Mouse (Mus musculus): ENCODE results near the gene Plagl1. TPM values are rescaled to one million over a fixed set of nuclear protein-coding genes. Genes with fewer than 3 reads are reported as not detected.

Gene Plagl1
- polyA plus RNA-seq, 1 experiment from 2014 or later, result 30.8 TPM

DNA sequence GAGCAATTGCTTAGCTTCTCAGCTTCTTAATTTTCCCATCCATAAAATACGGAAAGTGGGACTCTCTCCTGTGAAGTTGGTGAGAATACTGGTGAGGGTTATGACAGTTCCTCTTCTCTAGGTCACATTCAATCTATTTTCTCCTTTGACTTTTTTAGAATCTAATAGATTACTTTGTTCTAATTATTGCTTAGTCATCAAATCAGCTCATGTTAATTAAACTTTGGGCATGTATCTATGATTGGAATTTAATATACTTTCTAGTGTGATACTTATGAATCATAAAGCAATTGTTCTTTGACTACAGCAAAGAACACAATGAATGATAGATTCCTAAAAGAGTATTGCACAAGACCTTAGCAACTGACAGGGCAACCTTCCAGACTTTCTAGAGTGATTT is 38.6 kb downstream of the Plagl1 start:
- H3K36me3 ChIP-seq, result no peaks in the 10 kb centered on the region
- no peak overlapping the region for H3K27ac ChIP-seq (replicated peaks)
- H3K9me3 ChIP-seq, result no peaks in the 10 kb centered on the region
- H3K4me3 ChIP-seq, result no peak overlapping the region
- WGBS, result 96% methylated on average over 1 of the region's 1 CpGs
- H3K9ac ChIP-seq, result no peak overlapping the region
- no peak overlapping the region for H3K4me2 ChIP-seq
- no peaks in the 10 kb centered on the region for H3K4me1 ChIP-seq (replicated peaks)
- no peaks in the 10 kb centered on the region for H3K27me3 ChIP-seq
- no peak for ATAC-seq (ENCODE audit: low FRiP score, low read depth)

DNA sequence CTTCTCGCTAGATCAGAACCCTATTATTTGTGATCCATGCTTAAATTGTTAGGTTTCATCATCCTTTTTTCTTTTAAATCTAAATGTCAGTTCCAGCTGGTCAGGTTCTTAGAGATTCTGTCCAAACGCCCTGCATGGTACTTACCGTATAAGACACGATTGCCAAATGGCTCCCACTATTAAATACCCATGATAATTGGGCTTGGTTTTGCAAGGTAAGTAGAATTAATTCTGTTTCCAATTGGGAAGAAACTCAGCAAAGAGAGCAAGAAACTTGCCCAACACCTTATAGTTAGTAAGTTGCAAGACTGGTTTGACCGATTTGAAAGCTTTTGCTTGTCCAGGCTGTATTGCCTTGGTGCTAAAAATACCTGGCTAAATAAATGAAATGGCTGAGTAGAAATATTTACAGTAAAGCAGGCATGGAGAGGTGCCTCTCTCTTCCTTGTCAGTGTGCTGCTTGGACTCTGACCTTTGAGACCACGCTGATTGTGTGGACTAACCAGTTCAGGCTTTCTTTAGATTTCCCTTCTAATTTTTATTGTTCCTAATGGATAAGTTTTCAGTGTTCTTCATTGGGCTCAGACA is 39.9 kb downstream of the Plagl1 start:
- H3K27me3 ChIP-seq, result no peaks in the 10 kb centered on the region
- WGBS, result 91% methylated on average over 6 of the region's 6 CpGs
- H3K9me3 ChIP-seq, result no peaks in the 10 kb centered on the region
- no peak overlapping the region for H3K4me2 ChIP-seq
- H3K9ac ChIP-seq, result no peak overlapping the region
- no peak for ATAC-seq (ENCODE audit: low FRiP score, low read depth)
- H3K36me3 ChIP-seq, result no peaks in the 10 kb centered on the region
- H3K27ac ChIP-seq (replicated peaks), result no peak overlapping the region
- H3K4me3 ChIP-seq, result no peak overlapping the region
- H3K4me1 ChIP-seq (replicated peaks), result no peaks in the 10 kb centered on the region

DNA sequence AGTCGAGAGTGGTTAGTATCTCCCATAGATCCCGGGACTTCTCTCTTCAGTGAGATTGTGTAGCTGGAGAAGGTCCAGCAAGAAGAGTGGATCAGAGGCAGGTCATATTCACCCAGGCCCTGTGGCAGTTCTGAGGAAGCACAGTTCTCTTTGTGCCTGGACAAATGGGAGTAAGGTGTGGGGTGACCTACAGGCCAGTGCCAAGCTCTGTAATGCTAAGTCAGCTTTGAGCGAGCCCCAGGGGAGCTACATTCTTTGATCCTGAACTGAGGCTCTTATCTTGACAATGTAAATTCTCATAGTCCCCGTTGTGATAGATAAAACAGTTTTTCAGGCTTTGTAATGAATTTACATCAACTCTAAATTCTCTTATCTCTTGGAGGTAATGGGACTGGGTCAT is 42.1 kb downstream of the Plagl1 start:
- no peaks in the 10 kb centered on the region for H3K9me3 ChIP-seq
- no peak overlapping the region for H3K4me3 ChIP-seq
- no peaks in the 10 kb centered on the region for H3K27me3 ChIP-seq
- no peak overlapping the region for H3K9ac ChIP-seq
- no peak overlapping the region for H3K27ac ChIP-seq (replicated peaks)
- no peaks in the 10 kb centered on the region for H3K36me3 ChIP-seq
- no peak for ATAC-seq (ENCODE audit: low FRiP score, low read depth)
- no peaks in the 10 kb centered on the region for H3K4me1 ChIP-seq (replicated peaks)
- no peak overlapping the region for H3K4me2 ChIP-seq
- WGBS, result 70% methylated on average over 4 of the region's 4 CpGs

DNA sequence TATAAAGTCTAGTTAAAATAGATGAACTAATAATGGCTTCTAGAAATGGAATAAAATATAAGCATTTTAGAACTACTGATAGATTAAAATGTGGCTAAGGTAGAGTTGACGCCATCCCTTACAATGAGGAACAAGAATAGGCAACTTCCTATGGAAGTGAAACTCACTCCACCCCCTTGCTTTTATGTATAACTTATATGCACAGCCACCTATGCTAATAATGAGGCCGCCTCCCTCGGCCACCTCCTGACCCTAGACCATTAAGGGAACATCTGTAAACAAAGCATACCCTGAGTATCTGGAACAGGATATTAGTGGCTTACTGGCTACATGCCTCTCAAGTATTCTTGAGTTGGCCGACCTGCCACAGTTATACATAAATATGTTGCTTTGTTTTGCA is 43.5 kb downstream of the Plagl1 start:
- no peaks in the 10 kb centered on the region for H3K9me3 ChIP-seq
- H3K4me2 ChIP-seq, result no peak overlapping the region
- H3K36me3 ChIP-seq, result no peaks in the 10 kb centered on the region
- no peak for ATAC-seq (ENCODE audit: low FRiP score, low read depth)
- H3K4me1 ChIP-seq (replicated peaks), result peaks cover 8% of the 10 kb centered on the region
- 78% methylated on average over 4 of the region's 4 CpGs for WGBS
- no peak overlapping the region for H3K4me3 ChIP-seq
- H3K27me3 ChIP-seq, result no peaks in the 10 kb centered on the region
- no peak overlapping the region for H3K27ac ChIP-seq (replicated peaks)
- no peak overlapping the region for H3K9ac ChIP-seq

DNA sequence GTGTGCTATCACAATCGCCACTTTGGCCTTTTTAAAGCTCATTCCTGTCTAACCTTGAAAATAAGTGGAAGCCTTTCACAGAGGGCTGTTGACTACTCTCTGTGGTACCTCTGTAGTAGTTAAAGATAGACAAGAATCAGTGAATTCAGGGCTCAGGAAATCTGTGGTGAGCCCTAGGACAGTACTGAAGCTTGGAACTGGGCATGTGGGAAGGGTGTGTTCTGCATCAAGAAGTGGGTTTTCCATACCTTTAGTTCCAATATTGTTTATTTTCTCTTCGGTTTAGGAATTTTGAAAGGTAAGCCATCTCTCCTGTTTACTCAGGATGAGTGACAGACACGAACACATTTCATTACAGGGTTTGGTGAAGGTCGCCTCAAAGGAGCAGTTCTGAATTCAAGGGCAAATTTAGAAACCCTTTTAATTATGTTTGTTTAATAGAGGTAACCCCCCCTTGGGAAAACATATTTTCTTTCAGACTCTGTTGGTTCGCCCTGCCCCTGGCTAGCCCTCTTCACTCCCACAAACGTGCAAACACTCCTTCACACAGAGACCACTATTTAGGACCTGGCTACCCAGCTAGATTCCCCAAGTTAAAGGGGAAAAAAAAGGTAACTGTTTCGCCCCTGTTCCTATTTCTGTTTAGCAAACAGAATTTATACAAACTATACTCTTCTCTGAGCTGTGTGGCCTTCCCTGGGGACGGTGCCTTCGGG is 46.8 kb downstream of the Plagl1 start:
- Histone ChIP-seq H3K9me3 (no peaks in the 10 kb centered on the region), H3K27ac (replicated peaks) (no peak overlapping the region), H3K9ac (no peak overlapping the region), H3K36me3 (no peaks in the 10 kb centered on the region), H3K4me2 (no peak overlapping the region), H3K4me3 (no peak overlapping the region), H3K27me3 (no peaks in the 10 kb centered on the region), H3K4me1 (replicated peaks) (peaks cover 8% of the 10 kb centered on the region)
- WGBS, result 56% methylated on average over 9 of the region's 9 CpGs
- no peak for ATAC-seq (ENCODE audit: low FRiP score, low read depth)

DNA sequence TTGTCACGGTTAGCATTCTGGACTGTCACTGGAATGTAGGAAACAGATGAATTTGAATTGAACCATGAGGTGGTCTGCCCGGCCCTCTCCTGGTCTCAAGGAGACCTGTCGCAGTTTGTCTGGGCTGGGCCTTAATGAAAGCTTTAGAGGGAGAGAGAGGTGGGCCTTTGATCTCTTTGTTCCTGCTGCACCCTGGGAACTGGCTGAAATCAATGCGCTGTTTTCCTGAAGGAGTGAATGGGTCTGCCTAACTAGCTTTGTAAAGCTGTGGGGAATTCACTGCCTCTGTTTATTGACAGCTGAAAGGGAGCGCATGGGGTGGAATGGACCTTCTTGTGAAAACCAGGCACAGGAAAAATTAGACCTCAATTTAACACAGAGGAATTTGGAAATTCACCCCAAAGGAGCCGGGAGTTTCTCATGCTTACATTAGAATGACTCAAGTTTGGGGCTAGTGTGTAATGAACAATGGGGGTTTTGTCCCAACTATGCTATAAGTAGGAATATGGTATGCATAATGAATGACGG is 47.8 kb downstream of the Plagl1 start:
- 12% methylated on average over 7 of the region's 7 CpGs for WGBS
- ATAC-seq (ENCODE audit: low FRiP score, low read depth), result peak; percentile 62; the same call in 1 of the 2 replicates
- no peak overlapping the region for H3K27ac ChIP-seq (replicated peaks)

DNA sequence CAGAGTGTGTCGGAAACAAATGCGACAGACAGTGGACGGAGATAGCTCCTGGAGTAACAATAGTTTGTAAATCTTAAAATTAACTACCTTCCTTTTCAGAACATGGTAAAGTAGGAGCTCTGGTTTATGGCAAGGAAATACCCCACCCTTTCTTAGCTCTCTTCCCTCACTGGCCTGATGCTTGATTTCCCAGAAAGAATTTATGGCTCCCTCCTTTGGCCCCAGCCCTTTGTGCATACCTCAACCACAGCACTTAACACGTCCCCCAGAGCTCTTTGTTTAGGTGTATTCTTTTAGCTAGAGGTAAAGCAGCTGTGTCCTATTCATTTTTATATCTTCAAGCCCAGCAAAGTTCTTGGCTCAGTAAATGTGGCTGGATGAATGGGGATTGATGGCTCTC is 48.5 kb downstream of the Plagl1 start:
- no peaks in the 10 kb centered on the region for H3K27me3 ChIP-seq
- 30% methylated on average over 4 of the region's 4 CpGs for WGBS
- H3K27ac ChIP-seq (replicated peaks), result no peak overlapping the region
- no peak overlapping the region for H3K4me2 ChIP-seq
- no peak overlapping the region for H3K4me3 ChIP-seq
- H3K4me1 ChIP-seq (replicated peaks), result peaks cover 8% of the 10 kb centered on the region
- no peak overlapping the region for H3K9ac ChIP-seq
- no peaks in the 10 kb centered on the region for H3K9me3 ChIP-seq
- no peak for ATAC-seq (ENCODE audit: low FRiP score, low read depth)
- H3K36me3 ChIP-seq, result no peaks in the 10 kb centered on the region

More for the DNA sequence above, 47.8 kb downstream of the Plagl1 start:
- no peaks in the 10 kb centered on the region for H3K27me3 ChIP-seq
- no peaks in the 10 kb centered on the region for H3K36me3 ChIP-seq
- H3K4me3 ChIP-seq, result no peak overlapping the region
- H3K9me3 ChIP-seq, result no peaks in the 10 kb centered on the region
- H3K4me2 ChIP-seq, result no peak overlapping the region
- H3K4me1 ChIP-seq (replicated peaks), result peaks cover 8% of the 10 kb centered on the region
- H3K9ac ChIP-seq, result no peak overlapping the region

DNA sequence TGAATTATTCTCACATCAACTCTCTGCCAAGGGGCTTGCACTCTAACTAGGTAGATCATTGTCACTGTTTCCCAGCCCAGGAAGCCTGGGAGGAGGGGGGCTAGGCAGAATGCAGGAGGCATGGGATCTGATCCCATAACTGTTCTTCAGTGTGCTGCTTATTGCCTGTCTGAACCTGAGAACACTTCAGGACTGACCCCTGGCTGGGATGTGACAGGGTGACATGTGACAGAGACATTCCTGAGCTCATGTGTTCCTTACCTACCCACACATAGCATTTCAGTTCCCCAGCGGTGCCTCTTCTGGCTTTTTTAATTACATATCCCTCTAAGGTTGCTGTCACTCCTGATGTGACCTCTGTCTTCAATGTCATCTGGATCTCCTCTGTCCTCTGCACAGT is 49.5 kb downstream of the Plagl1 start:
- ATAC-seq (ENCODE audit: low FRiP score, low read depth), result no peak
- Histone ChIP-seq H3K27me3 (no peaks in the 10 kb centered on the region), H3K9ac (no peak overlapping the region), H3K27ac (replicated peaks) (no peak overlapping the region), H3K9me3 (no peaks in the 10 kb centered on the region), H3K4me1 (replicated peaks) (peaks cover 13% of the 10 kb centered on the region), H3K36me3 (no peaks in the 10 kb centered on the region), H3K4me2 (no peak overlapping the region), H3K4me3 (no peak overlapping the region)
- 48% methylated on average over 1 of the region's 1 CpGs for WGBS

DNA sequence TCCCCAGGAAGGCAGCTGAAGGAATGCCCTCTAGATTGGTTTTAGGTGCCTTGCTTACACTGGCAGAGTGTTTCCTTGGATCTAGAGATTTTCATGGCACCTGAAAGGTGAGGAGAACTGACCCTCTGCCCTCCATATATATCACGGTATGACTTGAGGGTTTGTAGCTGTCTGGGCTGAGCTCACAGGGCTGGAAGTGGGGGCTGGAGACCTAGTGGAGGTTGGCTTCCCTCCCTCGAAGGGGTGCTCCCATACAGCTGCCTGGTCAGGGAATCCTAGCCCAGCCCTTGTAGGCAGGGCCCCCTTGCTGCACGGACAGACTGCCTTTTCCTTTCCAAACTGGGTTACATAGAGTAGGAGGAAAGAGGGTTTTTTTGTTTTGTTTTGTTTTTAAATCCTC is 52.5 kb downstream of the Plagl1 start:
- 68% methylated on average over 3 of the region's 3 CpGs for WGBS
- Histone ChIP-seq H3K27me3 (no peaks in the 10 kb centered on the region), H3K4me3 (no peak overlapping the region), H3K36me3 (no peaks in the 10 kb centered on the region), H3K4me2 (no peak overlapping the region), H3K4me1 (replicated peaks) (peaks cover 24% of the 10 kb centered on the region), H3K27ac (replicated peaks) (no peak overlapping the region), H3K9ac (no peak overlapping the region), H3K9me3 (no peaks in the 10 kb centered on the region)
- ATAC-seq (ENCODE audit: low FRiP score, low read depth), result no peak

DNA sequence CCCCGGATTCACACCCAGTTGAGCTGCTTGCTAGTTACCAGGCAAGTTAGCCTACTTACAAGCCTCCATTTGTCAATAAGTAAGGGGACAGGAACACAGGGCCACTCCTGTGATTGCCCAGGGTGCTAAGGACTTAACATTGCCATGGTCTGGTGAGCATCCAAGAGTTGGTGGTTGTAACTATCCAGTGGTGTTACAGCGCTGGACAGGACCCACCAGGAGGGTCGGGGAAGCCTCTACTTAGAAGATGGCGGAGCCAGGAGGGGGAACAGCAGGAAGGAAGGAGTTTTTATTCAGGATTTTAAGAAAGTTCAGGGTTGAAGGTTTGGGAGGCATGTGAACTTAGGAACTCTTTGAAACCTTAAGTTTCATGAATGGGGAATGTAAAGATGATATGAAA is 53.3 kb downstream of the Plagl1 start:
- H3K4me2 ChIP-seq, result no peak overlapping the region
- no peak overlapping the region for H3K4me3 ChIP-seq
- H3K27me3 ChIP-seq, result no peaks in the 10 kb centered on the region
- no peaks in the 10 kb centered on the region for H3K36me3 ChIP-seq
- no peak for ATAC-seq (ENCODE audit: low FRiP score, low read depth)
- H3K27ac ChIP-seq (replicated peaks), result no peak overlapping the region
- H3K9ac ChIP-seq, result no peak overlapping the region
- H3K4me1 ChIP-seq (replicated peaks), result peaks cover 22% of the 10 kb centered on the region
- WGBS, result 77% methylated on average over 4 of the region's 4 CpGs
- H3K9me3 ChIP-seq, result no peaks in the 10 kb centered on the region

DNA sequence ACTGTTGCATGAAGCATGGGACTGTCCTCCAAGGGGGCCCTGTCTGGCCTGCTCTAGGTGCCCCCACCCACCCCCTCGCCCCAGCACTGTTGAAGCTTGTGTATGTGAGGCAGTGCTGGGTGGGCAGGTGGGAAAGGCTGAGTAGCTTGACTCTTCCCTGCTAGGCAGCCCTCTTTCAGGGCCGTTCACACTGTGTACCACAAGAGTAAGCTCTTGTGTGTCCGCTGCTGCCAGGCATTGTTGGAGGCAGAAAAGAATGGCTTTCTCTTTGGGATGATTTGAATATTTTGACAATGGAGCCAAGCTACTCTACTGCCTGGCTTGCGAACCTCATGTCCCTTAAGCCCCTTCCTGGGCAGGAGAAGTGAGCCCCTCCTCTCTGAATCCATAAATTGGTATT is 54.7 kb downstream of the Plagl1 start:
- no peak for ATAC-seq (ENCODE audit: low FRiP score, low read depth)
- Histone ChIP-seq H3K36me3 (no peaks in the 10 kb centered on the region), H3K4me3 (no peak overlapping the region), H3K27me3 (no peaks in the 10 kb centered on the region), H3K4me2 (no peak overlapping the region), H3K9ac (no peak overlapping the region), H3K4me1 (replicated peaks) (peaks cover 22% of the 10 kb centered on the region), H3K9me3 (no peaks in the 10 kb centered on the region), H3K27ac (replicated peaks) (no peak overlapping the region)
- 17% methylated on average over 4 of the region's 4 CpGs for WGBS

DNA sequence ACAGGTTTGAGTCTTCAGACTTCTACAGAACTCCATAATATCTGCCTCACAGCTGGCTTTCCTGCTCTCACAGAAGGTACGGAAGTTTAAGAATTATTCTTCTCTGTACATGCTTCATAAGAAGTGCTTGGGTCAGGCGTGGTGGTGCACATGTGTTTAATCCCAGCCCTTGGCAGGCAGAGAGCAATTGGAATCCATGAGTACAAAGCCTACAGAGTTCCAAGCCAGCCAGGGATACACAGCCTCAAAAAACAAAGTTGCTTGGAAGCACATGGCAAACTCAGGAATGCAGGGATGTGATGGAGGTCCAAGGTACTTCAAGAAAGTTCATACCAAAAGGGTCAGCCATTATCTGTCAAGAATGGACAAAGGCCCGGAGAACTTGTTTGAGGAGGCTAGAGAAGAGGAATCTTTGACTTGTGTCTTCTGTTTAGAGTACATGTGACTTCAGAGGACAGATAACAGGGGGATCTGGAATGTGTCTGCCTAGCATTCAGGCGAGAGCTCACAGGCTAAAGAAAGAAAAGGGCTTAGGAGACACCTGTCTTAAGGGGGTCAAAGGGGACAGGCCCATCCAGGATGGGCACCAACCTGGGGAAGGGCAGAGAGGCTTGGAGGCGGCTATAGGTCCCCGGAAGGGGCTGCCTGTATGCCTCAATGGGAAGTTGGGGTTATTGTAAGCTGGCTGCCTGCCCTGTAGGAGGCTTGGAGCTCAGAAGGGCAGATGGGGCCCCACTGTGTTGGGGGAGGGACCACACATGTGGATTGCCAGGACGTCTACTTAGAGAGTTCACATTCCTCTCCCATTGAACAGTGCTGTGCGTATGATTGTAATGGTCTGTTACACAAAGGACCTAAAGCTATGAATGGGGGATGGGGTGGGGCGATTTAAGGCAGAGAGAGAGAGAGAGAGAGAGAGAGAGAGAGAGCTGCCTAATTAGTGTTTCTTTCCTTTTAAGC is 56.7 kb downstream of the Plagl1 start:
- no peak overlapping the region for H3K27ac ChIP-seq (replicated peaks)
- 27% methylated on average over 9 of the region's 9 CpGs for WGBS

More for the DNA sequence above, 56.7 kb downstream of the Plagl1 start:
- H3K36me3 ChIP-seq, result no peaks in the 10 kb centered on the region
- no peaks in the 10 kb centered on the region for H3K27me3 ChIP-seq
- no peak overlapping the region for H3K9ac ChIP-seq
- no peak overlapping the region for H3K4me2 ChIP-seq
- no peaks in the 10 kb centered on the region for H3K9me3 ChIP-seq
- peak; percentile 37; the same call in 1 of the 2 replicates for ATAC-seq (ENCODE audit: low FRiP score, low read depth)
- H3K4me3 ChIP-seq, result no peak overlapping the region
- peaks cover 22% of the 10 kb centered on the region for H3K4me1 ChIP-seq (replicated peaks)
